Comparison of ENCODE assay signal across 12 mouse cellular contexts in the genomic region with DNA sequence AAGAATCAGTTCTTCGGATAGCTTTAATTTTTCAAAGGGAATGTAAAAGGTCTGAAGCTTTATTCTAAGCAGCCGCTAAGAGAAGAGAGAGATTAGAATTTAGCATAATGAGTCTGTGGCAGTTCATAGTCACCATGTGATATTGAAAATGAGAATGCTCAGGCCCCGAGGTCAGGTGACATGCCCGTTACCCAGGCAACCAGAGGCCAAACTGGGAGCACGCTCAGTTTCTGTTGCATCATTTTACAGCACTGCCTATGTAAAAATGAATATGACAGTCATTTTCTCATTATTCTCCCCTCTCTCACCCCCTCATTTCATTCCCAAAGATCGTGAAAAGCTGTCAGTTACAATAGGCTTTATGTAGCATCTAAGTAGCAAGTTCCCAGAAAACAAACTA. TPM values are rescaled to one million over a fixed set of nuclear protein-coding genes. Genes with fewer than 3 reads are reported as not detected.
A peak's percentile ranks its signal among the peaks of the same experiment; 100 is the strongest.
DNase-seq lines count a peak whose midpoint lies in the region; ATAC-seq lines count a peak whose summit lies in the region.
"Had no signal": no experiment of that assay in that cellular context is flagged by ENCODE, and none has a peak within 500 bp of the region (broad histone marks: within the 10 kb centered on the region; RNA-seq: fewer than 3 reads in every experiment).

No protein-coding gene starts in this region.

- DNase-seq in left cerebral cortex, postnatal 4 days, result peak; percentile 61
- no peak for DNase-seq in left cerebral cortex, postnatal 36 days (ENCODE audit: low spot score in 2 of 2)
- peak; percentile 75 for DNase-seq in embryonic facial prominence, embryonic 11.5 days (ENCODE audit: low spot score)
- no peak for DNase-seq in T-cell, adult 2 months (ENCODE audit: low spot score)
- DNase-seq: heart, postnatal 10 days; thymus, postnatal 36 days had no signal

- H3K27ac ChIP-seq in embryonic facial prominence, embryonic 11.5 days (replicated peaks; ENCODE audit: low read depth, low read length), result no peak overlapping the region
- peak overlapping the region; percentile 79 for H3K27ac ChIP-seq in hindbrain, embryonic 13.5 days
- H3K27ac ChIP-seq in neural tube, embryonic 12.5 days, result no peak overlapping the region

- H3K9ac ChIP-seq in embryonic facial prominence, embryonic 11.5 days (replicated peaks; ENCODE audit: low read length), result no peak overlapping the region
- 0 out of 2 replicates have a peak overlapping the region, but pooled peaks have one; percentile 25 for H3K9ac ChIP-seq in hindbrain, embryonic 13.5 days
- no peak overlapping the region for H3K9ac ChIP-seq in neural tube, embryonic 12.5 days

- intact Hi-C loops in left cerebral cortex, postnatal 4 days (cut with DNase I), result no loop called here
- intact Hi-C loops in left cerebral cortex, postnatal 36 days (cut with DNase I), result no loop called here

- WGBS in embryonic facial prominence, embryonic 11.5 days, result 53% methylated on average over 6 of the region's 6 CpGs
- WGBS in hindbrain, embryonic 13.5 days, result 20% methylated on average over 6 of the region's 6 CpGs
- 34% methylated on average over 6 of the region's 6 CpGs for WGBS in neural tube, embryonic 12.5 days

- ATAC-seq in embryonic facial prominence, embryonic 11.5 days (replicated peaks; ENCODE audit: insufficient number of reproducible peaks, low FRiP score, low TSS enrichment, low read depth), result no peak
- ATAC-seq in hindbrain, embryonic 13.5 days (ENCODE audit: low FRiP score), result peak; percentile 74; the same call in 1 of the 2 replicates
- peak; percentile 66; the same call in 1 of the 2 replicates for ATAC-seq in neural tube, embryonic 12.5 days (ENCODE audit: low FRiP score, low read depth)
- no peak for ATAC-seq in cerebellum, adult (ENCODE audit: insufficient number of reproducible peaks, low FRiP score, low TSS enrichment)

- no peaks in the 10 kb centered on the region for H3K9me3 ChIP-seq in embryonic facial prominence, embryonic 11.5 days (replicated peaks; ENCODE audit: control insufficient read depth, low read length)
- no peaks in the 10 kb centered on the region for H3K9me3 ChIP-seq in hindbrain, embryonic 13.5 days
- H3K9me3 ChIP-seq in neural tube, embryonic 12.5 days, result no peaks in the 10 kb centered on the region
- H3K9me3 ChIP-seq: G1E had no signal

- H3K4me2 ChIP-seq in embryonic facial prominence, embryonic 11.5 days (ENCODE audit: low read depth, low read length), result no peak overlapping the region
- H3K4me2 ChIP-seq in hindbrain, embryonic 13.5 days, result 0 out of 2 replicates have a peak overlapping the region, but pooled peaks have one; percentile 9
- H3K4me2 ChIP-seq in neural tube, embryonic 12.5 days (replicated peaks), result 0 out of 2 replicates have a peak overlapping the region, but pooled peaks have one; percentile 7

- H3K27me3 ChIP-seq in embryonic facial prominence, embryonic 11.5 days (ENCODE audit: control insufficient read depth, insufficient read depth, low read length), result no peaks in the 10 kb centered on the region
- H3K27me3 ChIP-seq in hindbrain, embryonic 13.5 days, result no peaks in the 10 kb centered on the region
- no peaks in the 10 kb centered on the region for H3K27me3 ChIP-seq in neural tube, embryonic 12.5 days (replicated peaks)

- H3K4me1 ChIP-seq in embryonic facial prominence, embryonic 11.5 days (ENCODE audit: control insufficient read depth, insufficient read depth, low read length), result no peaks in the 10 kb centered on the region
- H3K4me1 ChIP-seq in hindbrain, embryonic 13.5 days (replicated peaks), result peaks cover 28% of the 10 kb centered on the region
- H3K4me1 ChIP-seq in neural tube, embryonic 12.5 days, result peaks cover 20% of the 10 kb centered on the region

- H3K4me3 ChIP-seq in embryonic facial prominence, embryonic 11.5 days (ENCODE audit: low read depth, low read length), result no peak overlapping the region
- H3K4me3 ChIP-seq in hindbrain, embryonic 13.5 days, result no peak overlapping the region
- H3K4me3 ChIP-seq in neural tube, embryonic 12.5 days, result no peak overlapping the region

- no peaks in the 10 kb centered on the region for H3K36me3 ChIP-seq in embryonic facial prominence, embryonic 11.5 days (replicated peaks; ENCODE audit: control insufficient read depth, insufficient read depth, low read depth, low read length)
- no peaks in the 10 kb centered on the region; the same call in 1 of the 2 replicates for H3K36me3 ChIP-seq in hindbrain, embryonic 13.5 days
- no peaks in the 10 kb centered on the region for H3K36me3 ChIP-seq in neural tube, embryonic 12.5 days
- H3K36me3 ChIP-seq: G1E had no signal

RNA-seq across cellular contexts. Expression of gene Gm39653, which starts 42.3 kb away (rescaled TPM):
- total RNA-seq in left cerebral cortex, postnatal 4 days (2021), result not detected
- under 1 TPM in 1 of 2 experiments, not detected in 1; 0.86 TPM for total RNA-seq in left cerebral cortex, postnatal 36 days (2021)
- polyA plus RNA-seq in embryonic facial prominence, embryonic 11.5 days (2014; fragmentation: Nextera tagmentation; extraction: Ambion mirVana), result not detected in 2 replicates
- 0.18 TPM in 1 of 2 replicates, not detected in the other for polyA plus RNA-seq in hindbrain, embryonic 13.5 days (2015; fragmentation: Nextera tagmentation; extraction: Ambion mirVana)
- polyA plus RNA-seq in neural tube, embryonic 12.5 days (2016; fragmentation: Nextera tagmentation; extraction: Ambion mirVana), result not detected in 2 replicates
- total RNA-seq: G1E; heart, postnatal 10 days; layer of hippocampus, adult 18-20 months had no signal
- polyA plus RNA-seq: G1E; lung, embryonic 16.5 days had no signal

Comparison
In these comparisons a context has a peak if more than half of its experiments do, and no peak if none do; other contexts are left out.
1. DNase-seq: peak in left cerebral cortex, postnatal 4 days (single experiment) and embryonic facial prominence, embryonic 11.5 days (single experiment); none in left cerebral cortex, postnatal 36 days (0 of 2) and T-cell, adult 2 months (single experiment).
2. ATAC-seq: peak in hindbrain, embryonic 13.5 days (single experiment) and neural tube, embryonic 12.5 days (single experiment); none in embryonic facial prominence, embryonic 11.5 days (single experiment) and cerebellum, adult (single experiment).